Mouse (Mus musculus): ENCODE measurements around the gene Zbtb4. TPM values are rescaled to one million over a fixed set of nuclear protein-coding genes. Genes with fewer than 3 reads are reported as not detected.
"Not testable (repeated sequence)": the region's sequence is repeated elsewhere in the genome, so short reads cannot be mapped to it uniquely, and the experiment has no call there.

Gene Zbtb4
- 100 to 1,000 TPM; 110 to 114 TPM for total RNA-seq (2021)

DNA sequence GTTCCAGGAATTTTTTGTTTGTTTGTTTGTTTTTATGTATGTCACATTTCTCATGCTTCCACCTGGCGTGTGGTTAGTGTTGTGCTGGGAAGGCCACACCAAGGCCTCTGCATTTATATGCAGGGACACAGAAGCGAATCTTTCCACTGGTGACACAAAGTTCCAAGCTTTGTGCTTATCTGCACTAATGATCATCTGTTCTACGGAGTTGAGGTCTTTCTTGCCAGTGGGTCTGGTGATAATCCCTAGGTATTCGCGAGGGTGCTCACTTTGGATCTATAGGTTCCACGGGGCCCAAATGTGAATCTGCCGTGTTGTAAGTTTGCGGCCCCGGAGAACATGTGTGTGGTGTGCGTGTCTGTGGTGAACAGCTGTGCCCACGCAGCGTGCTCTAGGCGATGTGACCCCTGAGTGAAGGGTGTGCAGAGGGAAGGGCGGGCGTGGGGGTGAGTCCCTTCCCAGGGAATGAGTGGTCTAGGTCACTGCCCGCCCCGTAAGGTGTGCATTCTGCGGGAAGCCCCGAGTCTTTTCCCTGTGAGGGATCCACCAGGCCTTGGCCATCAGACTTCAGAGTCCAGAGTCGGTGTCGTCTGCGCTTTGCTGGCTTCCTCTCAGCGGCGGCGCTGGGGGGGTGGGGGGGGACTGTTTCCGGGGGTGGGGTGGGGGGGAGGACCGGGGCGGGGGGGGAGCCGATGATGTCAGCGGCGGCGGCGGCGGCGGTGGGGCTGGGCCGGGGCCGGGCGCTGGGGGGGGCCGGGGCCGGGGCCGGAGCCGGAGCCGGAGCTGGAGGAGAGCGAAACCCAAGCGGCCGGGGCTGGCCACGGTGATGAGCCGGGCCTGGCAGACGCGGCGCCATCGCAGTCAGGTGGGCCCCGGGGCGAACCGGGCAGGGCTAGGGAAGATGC is at the start of gene Zbtb4:
Zbtb4 (plus strand) TSS at position 692 of the 905 bp plus-strand sequence.
- intact Hi-C loops (cut with DNase I): loop anchor here (1.0 to 2.0 kb wide), 2 partner anchors 7 to 71 kb away; partner anchors contain the start of genes Nlgn2 and Polr2a
- peak in 1 of 2 experiments; percentile 39 for DNase-seq (ENCODE audit: low spot score in 2 of 2)

DNA sequence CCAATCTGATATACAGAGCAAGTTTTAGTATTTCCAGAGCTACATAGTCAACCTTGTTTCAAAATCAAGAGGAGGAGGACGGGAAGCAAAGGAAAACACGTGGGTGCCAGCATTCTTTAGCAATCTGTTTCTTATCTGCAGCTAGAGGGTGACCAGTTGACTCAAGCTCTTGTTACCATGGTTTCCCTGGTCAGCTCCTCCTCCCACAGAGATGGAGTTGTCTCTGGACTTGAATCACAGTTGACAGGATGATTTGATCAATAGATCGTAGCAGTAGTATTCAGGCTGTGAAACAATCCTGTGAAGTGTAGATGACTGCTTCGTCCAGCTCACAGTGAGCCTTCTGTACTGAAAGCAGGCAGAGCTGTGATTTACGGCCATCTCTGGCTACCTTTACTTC is 49.8 kb upstream of the Zbtb4 start:
- intact Hi-C loops (cut with DNase I): no loop called here
- DNase-seq (ENCODE audit: low spot score in 2 of 2): peak; percentile 15 to 54

DNA sequence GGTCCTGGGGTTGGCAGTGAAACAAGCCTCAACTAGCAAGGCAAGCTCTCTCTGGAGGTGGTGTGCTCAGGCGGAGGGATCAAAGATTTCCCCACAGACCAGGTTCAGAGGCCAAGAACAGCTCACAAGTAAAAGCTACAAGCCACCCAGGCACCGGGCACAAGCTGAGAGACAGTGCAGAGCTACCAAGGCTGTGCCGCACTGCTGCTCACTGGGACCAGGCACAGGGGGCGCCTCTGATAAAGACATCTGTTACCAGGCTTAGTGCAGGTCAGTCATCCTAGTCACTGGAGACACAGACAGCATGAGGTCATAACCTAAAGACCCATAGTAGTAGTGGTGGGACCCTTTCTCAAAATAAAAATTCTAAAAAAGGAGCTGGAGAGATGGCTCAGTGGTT is 48.8 kb upstream of the Zbtb4 start:
- no peak for DNase-seq (ENCODE audit: low spot score in 2 of 2)

DNA sequence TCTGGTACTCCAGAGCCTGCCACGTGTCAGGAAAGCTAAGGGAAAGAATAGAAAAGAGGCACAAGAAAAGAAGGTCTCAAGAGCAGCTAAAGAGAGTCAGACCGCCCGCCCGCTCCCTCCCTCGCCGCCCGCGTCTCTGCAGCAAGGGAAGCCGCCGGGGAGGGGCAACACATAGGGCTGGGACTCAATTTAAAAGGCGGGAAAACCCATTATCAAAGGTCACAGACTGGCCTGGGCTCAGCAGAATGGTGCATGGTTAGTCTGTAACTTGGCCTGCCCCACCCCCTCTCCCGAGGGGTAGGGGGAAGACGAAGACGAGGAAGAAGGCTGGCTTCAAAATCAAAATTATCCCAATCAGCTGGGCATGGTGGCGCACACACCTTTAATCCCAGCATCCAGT is 47.1 kb upstream of the Zbtb4 start:
- intact Hi-C loops (cut with DNase I): no loop called here
- DNase-seq (ENCODE audit: low spot score in 2 of 2): no peak

More for the DNA sequence above, 48.8 kb upstream of the Zbtb4 start:
- intact Hi-C loops (cut with DNase I): no loop called here

DNA sequence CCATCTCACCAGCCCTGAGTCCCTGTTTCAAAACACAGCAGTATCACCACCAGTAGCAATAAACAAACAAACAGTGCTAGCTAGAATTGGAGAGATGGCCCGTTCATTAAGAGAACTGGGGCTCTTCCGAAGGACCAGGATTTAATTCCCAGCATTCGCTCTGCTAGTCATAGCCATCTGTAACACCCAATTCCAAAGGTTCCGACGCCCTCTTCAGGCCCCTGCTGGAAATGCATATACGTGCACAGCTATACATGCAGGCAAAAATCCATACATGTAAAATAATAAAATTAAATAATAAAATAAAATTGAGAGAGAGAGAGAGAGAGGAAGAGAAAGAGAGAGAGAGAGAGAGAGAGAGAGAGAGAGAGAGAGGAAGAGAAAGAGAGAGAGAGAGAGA is 46.3 kb upstream of the Zbtb4 start:
- intact Hi-C loops (cut with DNase I): no loop called here
- DNase-seq (ENCODE audit: low spot score in 2 of 2): no peak

DNA sequence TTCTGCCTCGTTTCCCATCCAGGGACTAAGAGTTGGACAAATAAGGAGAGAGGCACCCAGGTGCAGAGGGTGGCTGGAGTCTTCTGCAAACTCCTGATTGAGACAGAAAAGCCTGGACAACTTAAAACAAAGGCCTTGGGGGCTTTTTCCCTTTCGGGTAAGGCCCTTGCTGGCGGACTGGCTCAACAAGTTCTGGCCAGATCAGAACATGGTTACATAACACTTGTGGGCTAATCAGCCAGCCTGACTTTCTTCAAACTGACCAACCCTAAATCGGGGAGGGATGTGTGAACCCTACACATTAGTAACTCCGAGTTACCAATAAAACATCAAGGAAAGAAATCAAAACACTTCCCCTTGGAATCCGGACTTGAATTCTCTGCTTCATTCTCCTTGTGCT is 44.9 kb upstream of the Zbtb4 start:
- intact Hi-C loops (cut with DNase I): no loop called here
- no peak for DNase-seq (ENCODE audit: low spot score in 2 of 2)

DNA sequence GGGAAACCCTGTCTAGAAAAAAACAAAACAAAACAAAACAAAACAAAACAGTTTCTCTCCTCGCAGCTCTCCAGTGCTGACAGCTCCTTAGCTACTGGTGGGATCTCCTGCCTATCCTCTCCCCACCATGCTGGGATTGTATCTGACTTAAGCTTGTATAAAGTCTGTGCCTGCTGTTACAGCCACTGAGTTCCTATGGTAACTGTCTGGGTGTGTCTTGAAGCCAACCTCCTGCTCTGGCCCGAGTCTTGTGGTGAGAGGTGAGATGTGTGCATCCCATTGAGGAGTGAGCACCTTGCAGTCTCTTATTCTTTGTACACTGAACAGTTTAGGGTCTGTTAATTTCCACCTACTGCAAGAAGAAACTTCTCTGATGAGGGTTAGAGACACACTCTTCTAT is 42.6 kb upstream of the Zbtb4 start:
- intact Hi-C loops (cut with DNase I): no loop called here

DNA sequence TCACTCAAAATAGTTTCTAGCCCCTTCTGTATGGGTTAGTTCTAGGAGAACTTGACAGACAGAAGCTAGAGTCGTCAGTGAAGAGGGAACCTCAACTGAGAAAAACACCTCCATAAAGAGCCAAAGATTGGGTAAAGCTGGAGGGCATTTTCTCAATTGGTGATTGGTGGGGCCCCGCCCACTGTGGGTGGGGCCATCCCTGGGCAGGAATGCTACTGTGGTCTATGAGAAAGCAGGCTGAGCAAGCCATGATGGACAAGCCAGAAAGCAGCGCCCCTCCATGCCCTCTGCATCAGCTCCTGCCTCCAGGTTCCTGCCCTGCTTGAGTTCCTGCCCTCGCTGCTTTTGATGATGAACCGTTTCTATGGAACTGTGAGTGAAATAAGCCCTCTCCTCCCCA is 39.8 kb upstream of the Zbtb4 start:
- no peak for DNase-seq (ENCODE audit: low spot score in 2 of 2)
- intact Hi-C loops (cut with DNase I): no loop called here

More for the DNA sequence above, 42.6 kb upstream of the Zbtb4 start:
- DNase-seq (ENCODE audit: low spot score in 2 of 2): no peak

DNA sequence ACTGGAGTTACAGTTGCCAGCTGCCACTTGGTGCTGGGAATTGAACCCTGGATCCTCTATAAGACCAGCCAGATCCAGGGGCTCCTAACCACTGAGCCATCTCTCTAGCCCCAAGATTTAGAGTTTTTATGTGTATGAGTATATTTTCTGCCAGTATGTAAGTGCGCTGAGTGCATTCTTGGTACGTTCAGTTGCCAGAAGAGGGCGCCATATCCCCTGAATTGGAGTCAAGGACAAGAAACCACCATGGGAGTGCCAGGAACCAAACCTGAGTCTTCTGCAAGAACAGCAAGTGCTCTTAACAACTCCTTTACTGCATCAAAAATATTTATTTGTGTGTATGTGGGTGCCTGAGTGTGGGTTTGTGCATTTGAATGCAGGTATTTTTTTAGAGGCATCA is 36.6 kb upstream of the Zbtb4 start:
- intact Hi-C loops (cut with DNase I): no loop called here
- DNase-seq (ENCODE audit: low spot score in 2 of 2): no peak

DNA sequence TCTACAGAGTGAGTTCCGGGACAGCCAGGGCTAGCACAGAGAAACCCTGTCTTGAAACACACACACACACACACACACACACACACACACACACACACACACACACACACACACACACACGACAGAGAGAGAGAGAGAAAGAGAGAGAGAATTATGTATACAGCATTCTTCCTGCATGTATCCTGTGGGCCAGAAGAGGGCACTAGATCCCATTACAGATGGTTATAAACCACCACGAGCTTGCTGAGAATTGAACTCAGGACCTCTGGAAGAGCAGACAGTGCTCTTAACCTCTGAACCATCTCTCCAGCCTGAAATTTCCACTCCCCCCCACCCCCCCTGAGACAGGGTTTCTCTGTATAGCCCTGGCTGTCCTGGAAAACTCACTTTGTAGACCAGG is 34.3 kb upstream of the Zbtb4 start:
- DNase-seq (ENCODE audit: low spot score in 2 of 2); intact Hi-C loops (cut with DNase I): not testable (repeated sequence)

DNA sequence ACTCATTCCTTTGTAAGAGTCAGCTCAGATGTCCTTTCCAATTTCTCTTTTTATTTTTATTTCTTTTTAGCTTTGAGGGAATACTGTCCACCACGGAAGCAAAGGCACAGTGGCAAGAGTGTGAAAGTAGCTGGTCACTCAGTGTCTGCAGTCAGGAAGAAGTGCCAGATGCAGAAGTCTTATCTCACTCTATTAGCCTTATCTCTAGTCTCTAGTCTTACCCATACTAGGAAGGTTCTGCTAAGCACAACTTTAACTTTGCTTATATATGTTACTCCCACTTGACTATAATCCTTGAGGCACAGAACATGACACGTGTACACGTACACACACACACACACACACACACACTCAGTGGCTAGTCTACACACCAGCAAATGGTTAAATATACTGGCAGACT is 14.1 kb upstream of the Zbtb4 start:
- DNase-seq (ENCODE audit: low spot score in 2 of 2): no peak
- intact Hi-C loops (cut with DNase I): no loop called here

DNA sequence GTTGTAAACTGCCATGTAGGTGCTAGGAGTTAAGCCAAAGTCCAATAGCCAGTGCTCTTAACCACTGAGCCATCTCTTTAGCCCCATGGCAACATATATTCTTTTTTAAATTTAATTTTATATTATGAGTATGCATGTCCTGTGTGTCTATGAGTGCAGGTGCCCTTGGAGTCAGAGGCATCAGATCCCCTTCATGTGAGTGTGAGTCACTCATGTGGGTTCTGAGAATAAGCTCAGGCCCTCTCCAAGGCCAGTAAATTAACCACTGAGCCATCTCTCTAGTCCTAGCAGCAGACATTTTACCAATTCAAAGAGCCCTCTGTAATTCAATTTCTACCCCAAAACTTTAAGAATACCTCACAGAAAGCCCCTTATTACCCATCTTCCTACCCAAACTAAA is 13.0 kb upstream of the Zbtb4 start:
- intact Hi-C loops (cut with DNase I): no loop called here
- DNase-seq (ENCODE audit: low spot score in 2 of 2): no peak

DNA sequence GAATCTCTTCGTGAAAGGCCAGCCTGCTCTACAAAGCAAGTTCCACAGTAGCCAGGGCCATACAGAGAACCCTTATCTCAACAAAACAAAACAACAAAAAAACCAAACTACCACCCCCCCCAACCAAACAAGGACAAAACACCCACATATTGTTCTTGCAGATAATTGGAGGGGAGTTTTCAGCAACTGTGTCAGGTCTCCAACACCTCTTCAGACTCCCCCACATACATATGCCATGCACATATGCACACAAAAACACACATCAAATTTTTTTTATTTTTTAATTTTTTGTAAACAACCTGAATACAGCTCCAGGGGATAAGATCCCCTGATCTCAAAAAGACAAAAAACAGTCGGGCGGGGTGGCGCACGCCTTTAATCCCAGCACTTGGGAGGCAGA is 11.5 kb upstream of the Zbtb4 start:
- DNase-seq (ENCODE audit: low spot score in 2 of 2): no peak

DNA sequence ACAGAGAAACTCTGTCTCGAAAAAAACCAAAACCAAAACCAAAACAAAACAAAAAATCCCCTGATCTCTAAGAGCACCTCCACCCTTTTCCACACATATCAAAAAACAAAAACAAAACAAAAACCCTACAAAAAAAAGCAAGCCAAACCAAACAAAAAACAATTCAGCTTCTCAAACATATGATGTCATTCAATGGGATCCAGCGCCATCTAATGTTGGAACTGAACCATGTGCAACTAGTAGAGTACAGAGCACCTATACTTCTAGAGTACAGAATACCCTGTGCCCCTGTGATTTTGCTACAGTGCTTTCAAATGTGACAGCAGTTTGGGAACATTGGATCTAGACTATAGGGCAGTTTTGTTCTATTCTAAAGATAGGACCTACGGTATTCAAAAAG is 11.0 kb upstream of the Zbtb4 start:
- intact Hi-C loops (cut with DNase I): no loop called here
- DNase-seq (ENCODE audit: low spot score in 2 of 2): peak in 1 of 2 experiments; percentile 55

More for the DNA sequence above, 11.5 kb upstream of the Zbtb4 start:
- intact Hi-C loops (cut with DNase I): no loop called here

DNA sequence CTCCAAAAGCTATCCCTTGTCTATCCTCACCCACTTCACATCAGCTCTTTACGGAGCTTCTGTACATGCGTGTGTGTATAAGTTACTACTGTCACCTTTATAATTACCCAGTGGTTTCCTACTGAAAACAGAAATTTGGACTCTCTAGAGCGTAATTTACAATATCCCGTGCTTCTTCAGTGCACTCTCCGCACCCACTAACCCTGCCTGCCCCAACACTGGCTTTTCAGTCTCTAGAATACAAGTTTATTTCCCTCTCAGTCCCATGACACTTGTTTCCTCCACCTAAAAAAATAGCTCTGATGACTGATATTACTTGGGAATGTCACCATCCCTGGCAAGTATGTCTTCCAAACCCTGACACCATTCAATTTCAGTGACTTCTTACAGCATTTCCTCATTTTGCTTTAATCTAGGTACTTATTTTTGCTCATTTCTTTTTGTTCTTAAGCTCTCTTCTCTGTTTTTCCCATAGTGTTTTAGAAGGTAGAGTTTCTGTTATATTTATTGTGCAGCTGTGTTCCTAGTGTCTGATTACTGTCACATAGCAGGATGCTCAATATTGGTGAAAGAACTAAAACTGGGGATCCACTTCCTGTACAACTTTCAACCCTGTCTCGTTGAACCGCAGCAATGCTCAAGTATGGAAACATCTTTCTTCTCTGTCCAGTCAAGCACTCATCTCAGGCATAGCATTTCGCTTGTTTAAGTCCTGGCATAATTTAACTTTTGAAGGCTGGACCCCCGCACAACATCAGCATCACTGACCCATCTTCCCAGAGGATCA is 8.2 kb upstream of the Zbtb4 start:
- intact Hi-C loops (cut with DNase I): loop anchor here (1.0 to 2.0 kb wide), 5 partner anchors 9 to 119 kb away; partner anchors contain the start of genes Nlgn2 and Senp3
- DNase-seq (ENCODE audit: low spot score in 2 of 2): no peak

DNA sequence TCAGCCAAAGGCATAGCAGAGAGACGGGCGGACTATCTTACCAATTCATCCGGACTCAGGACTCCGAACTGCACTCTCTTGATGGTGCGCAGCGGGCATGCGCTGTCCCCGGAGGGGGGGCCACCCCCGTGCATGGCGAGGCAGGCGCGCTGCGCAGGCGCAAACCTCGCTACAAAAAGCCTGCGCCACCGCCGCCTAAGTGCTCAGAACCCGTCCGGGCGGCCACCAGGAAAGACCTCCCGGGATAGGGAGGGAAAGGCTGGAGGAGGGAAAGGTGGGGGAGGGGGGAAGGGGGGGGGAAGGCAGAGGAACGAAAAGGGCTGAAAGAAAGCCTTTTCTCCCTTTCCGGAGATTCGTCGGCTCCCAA is 7.6 kb upstream of the Zbtb4 start:
- intact Hi-C loops (cut with DNase I): loop anchor here (1.0 to 2.0 kb wide), 5 partner anchors 8 to 119 kb away; partner anchors contain the start of genes Nlgn2 and Senp3
- DNase-seq (ENCODE audit: low spot score in 2 of 2): peak; percentile 97

DNA sequence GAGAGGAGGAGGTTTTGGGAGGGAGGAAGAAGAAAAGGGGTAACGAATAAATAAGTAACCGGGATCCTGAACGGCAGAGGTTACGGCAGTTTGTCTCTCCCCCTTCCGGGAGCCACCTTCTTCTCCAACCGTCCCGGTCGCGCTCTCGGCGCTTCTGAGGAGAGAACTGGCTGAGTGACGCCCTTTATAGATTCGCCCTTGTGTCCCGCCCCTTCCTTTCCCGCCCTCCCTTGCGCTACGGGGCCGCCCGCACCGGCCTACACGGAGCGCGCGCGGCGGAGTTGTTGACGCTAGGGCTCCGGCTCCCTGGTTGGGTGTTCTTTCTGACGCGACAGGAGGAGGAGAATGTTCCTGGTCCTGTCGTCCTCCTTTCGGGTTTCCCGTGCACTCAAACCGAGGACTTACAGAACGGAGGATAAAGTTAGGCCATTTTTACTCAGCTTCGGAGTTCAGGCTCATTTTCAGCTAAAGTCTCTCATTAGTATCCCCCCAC is 7.2 kb upstream of the Zbtb4 start, which contains the start of gene Polr2a:
Polr2a (minus strand) TSS at position 160 of the 493 bp plus-strand sequence.
- intact Hi-C loops (cut with DNase I): loop anchor here (1.0 to 2.0 kb wide), 5 partner anchors 8 to 118 kb away; partner anchors contain the start of genes Nlgn2 and Senp3
- DNase-seq (ENCODE audit: low spot score in 2 of 2): peak; percentile 99

DNA sequence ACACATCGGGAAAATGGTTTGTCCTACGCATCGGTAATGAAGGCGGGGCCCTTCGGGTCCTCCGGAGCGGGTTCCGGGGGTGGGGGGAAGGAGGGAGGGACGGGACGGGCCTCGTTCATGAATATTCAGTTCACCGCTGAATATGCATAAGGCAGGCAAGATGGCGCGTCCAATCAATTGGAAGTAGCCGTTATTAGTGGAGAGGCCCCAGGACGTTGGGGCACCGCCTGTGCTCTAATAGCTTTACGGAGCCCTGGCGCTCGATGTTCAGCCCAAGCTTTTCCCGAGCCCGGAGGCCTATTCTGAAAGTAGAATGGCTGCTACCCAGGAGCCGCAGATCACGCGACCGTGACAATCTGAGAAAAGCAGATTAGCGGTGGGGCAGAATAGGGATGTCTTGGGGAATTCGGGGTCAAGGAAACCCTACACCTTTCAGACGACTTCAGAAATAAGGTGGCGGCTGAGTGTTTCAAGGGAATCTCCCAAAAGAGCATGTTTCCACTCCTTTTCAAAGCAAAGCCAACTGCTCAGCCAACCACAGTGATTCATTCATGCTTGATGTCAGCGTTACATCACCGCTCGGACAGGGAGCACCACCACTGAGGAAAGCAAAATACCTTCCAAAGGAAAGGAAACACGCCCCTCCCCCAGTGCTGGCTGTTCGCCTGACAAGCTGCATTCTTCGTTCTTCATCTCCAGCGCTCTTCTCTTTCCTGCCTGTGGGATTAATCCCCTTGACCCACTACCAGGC is 6.6 kb upstream of the Zbtb4 start:
- peak; percentile 86 to 96 for DNase-seq (ENCODE audit: low spot score in 2 of 2)
- intact Hi-C loops (cut with DNase I): loop anchor here (1.0 to 2.0 kb wide), 5 partner anchors 7 to 118 kb away; partner anchors contain the start of genes Nlgn2 and Senp3

DNA sequence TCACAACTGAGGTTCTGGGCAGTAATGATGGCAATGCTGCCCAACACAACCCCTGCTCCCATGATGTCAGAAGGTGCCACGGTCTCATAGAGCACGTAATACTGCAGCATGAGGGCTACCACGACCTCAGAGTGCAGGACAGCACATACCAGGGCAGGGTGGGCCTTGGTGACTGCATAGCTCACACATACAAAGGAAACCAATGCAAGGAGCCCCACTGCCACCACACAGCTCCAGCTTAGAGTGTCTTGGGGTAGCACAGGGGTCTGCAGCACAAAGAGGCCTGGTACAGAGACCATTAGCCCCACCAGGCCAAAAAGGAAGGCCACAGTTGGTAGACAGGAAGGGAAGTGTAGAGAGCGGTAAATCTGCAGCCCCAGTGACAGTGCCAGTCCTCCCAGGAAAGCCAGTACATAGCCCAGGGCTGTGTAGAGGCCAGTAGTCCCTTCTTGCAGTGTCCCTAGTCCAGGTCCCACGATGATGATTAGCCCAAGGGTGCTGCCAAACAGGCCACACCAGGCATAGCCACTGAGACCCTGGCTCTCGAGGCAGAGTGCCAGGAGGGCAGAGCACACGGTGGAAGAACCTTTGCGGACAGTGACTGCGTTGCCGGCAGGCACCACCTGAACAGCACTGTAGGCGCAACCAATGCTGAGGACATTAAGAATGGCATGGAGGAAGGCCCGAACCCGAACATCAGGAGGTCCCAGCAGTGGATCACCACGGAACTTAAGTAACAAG is 5.4 kb upstream of the Zbtb4 start:
- no peak for DNase-seq (ENCODE audit: low spot score in 2 of 2)
- intact Hi-C loops (cut with DNase I): no loop called here

Data from left cerebral cortex, postnatal 25 days (tissue).